Mouse (Mus musculus): ENCODE data around the gene Stra8.

The Stra8 gene

GRCm38 (mm10) chr6:34919956-34920355 lies at the start of gene Stra8:
TSS of gene Stra8 (plus strand) at chr6:34920163.
- no peak for DNase-seq (ENCODE audit: low spot score)

GRCm38 (mm10) chr6:34870724-34871123 lies 49.2 kb upstream of the Stra8 start:
- no peak for DNase-seq (ENCODE audit: low spot score)

- DNase-seq (ENCODE audit: low spot score), result no peak
Observed at GRCm38 (mm10) chr6:34871929-34872328, 48.0 kb upstream of the Stra8 start.

GRCm38 (mm10) chr6:34872871-34873270 lies 47.1 kb upstream of the Stra8 start:
- DNase-seq (ENCODE audit: low spot score), result no peak

- DNase-seq (ENCODE audit: low spot score), result peak; percentile 77
Observed at GRCm38 (mm10) chr6:34874101-34874921, 45.7 kb upstream of the Stra8 start.

GRCm38 (mm10) chr6:34875268-34875761 lies 44.6 kb upstream of the Stra8 start:
- DNase-seq (ENCODE audit: low spot score), result no peak

GRCm38 (mm10) chr6:34875966-34876834 lies 43.8 kb upstream of the Stra8 start:
- peak; percentile 79 for DNase-seq (ENCODE audit: low spot score)

- DNase-seq (ENCODE audit: low spot score), result peak; percentile 63
Observed at GRCm38 (mm10) chr6:34876835-34877156, 43.2 kb upstream of the Stra8 start.

- peak; percentile 90 for DNase-seq (ENCODE audit: low spot score)
Observed at GRCm38 (mm10) chr6:34877509-34878321, 42.2 kb upstream of the Stra8 start, which contains the start of gene Cyren. TSS of gene Cyren (minus strand) at chr6:34878060.

GRCm38 (mm10) chr6:34879101-34879740 lies 40.7 kb upstream of the Stra8 start:
- no peak for DNase-seq (ENCODE audit: low spot score)

- DNase-seq (ENCODE audit: low spot score), result no peak
Observed at GRCm38 (mm10) chr6:34879911-34880475, 40.0 kb upstream of the Stra8 start.

- DNase-seq (ENCODE audit: low spot score), result no peak
Observed at GRCm38 (mm10) chr6:34884724-34885123, 35.2 kb upstream of the Stra8 start.

GRCm38 (mm10) chr6:34887131-34887850 lies 32.7 kb upstream of the Stra8 start:
- DNase-seq (ENCODE audit: low spot score), result no peak

GRCm38 (mm10) chr6:34889185-34889584 lies 30.8 kb upstream of the Stra8 start:
- DNase-seq (ENCODE audit: low spot score), result no peak

GRCm38 (mm10) chr6:34895569-34895968 lies 24.4 kb upstream of the Stra8 start:
- no peak for DNase-seq (ENCODE audit: low spot score)

- no peak for DNase-seq (ENCODE audit: low spot score)
Observed at GRCm38 (mm10) chr6:34896168-34896780, 23.7 kb upstream of the Stra8 start.

- DNase-seq (ENCODE audit: low spot score), result peak; percentile 50
Observed at GRCm38 (mm10) chr6:34899127-34899526, 20.8 kb upstream of the Stra8 start.

- DNase-seq (ENCODE audit: low spot score), result no peak
Observed at GRCm38 (mm10) chr6:34900990-34901389, 19.0 kb upstream of the Stra8 start.

GRCm38 (mm10) chr6:34901911-34902444 lies 18.0 kb upstream of the Stra8 start:
- no peak for DNase-seq (ENCODE audit: low spot score)

- DNase-seq (ENCODE audit: low spot score), result no peak
Observed at GRCm38 (mm10) chr6:34902578-34902977, 17.4 kb upstream of the Stra8 start.
